Mouse (Mus musculus) limb, embryonic 15.5 days (tissue): ENCODE measurements at regions not wholly inside any gene's neighbourhood (a gene's known extent, or its start where the extent isn't known, plus 50 kb on each side); places are given as distances from the start of the nearest gene placed in this dataset.

Experiments
- ATAC-seq: fragments of 200-750 bp; cut with Nextera tagmentation; 2 replicates; pipeline ENCODE4 v1.8.0; 2017; ENCODE audit warnings: low read depth, moderate TSS enrichment; ENCODE audit not compliant: insufficient number of reproducible peaks, low FRiP score, low TSS enrichment
- H3K27ac ChIP-seq: fragments of 300-500 bp; sonication (generic); 2 replicates; pipeline ENCODE4 v1.5.1; 2015; ENCODE audit warnings: moderate library complexity, mild to moderate bottlenecking, inconsistent platforms
- H3K27me3 ChIP-seq: fragments of 300-500 bp; sonication (generic); 2 replicates; pipeline ENCODE4 v1.6.1; 2015; ENCODE audit warnings: inconsistent platforms
- H3K36me3 ChIP-seq: fragments of 300-500 bp; sonication (generic); 2 replicates; pipeline ENCODE4 v1.6.1; 2015; ENCODE audit warnings: inconsistent platforms
- H3K4me1 ChIP-seq: fragments of 300-500 bp; sonication (generic); 2 replicates; pipeline ENCODE4 v1.6.1; 2015; ENCODE audit warnings: inconsistent platforms
- H3K4me2 ChIP-seq: fragments of 300-500 bp; sonication (generic); 2 replicates; pipeline ENCODE4 v1.6.1; 2015; ENCODE audit warnings: mild to moderate bottlenecking, inconsistent platforms
- H3K4me3 ChIP-seq: fragments of 300-500 bp; sonication (generic); 2 replicates; pipeline ENCODE4 v1.5.1; 2015; ENCODE audit warnings: mild to moderate bottlenecking, inconsistent platforms
- H3K9ac ChIP-seq: fragments of 300-500 bp; sonication (generic); 2 replicates; pipeline ENCODE4 v1.6.1; 2015; ENCODE audit warnings: inconsistent platforms
- H3K9me3 ChIP-seq: fragments of 300-500 bp; sonication (generic); 2 replicates; pipeline ENCODE4 v1.6.1; 2016; ENCODE audit warnings: inconsistent platforms
- WGBS: fragments of 180-500 bp; shearing (Covaris S2); methylation state at CpG from one replicate; pipeline ENCODE4 v1.1.7; 2015; 5-methylcytosine and 5-hydroxymethylcytosine counted together

DNA sequence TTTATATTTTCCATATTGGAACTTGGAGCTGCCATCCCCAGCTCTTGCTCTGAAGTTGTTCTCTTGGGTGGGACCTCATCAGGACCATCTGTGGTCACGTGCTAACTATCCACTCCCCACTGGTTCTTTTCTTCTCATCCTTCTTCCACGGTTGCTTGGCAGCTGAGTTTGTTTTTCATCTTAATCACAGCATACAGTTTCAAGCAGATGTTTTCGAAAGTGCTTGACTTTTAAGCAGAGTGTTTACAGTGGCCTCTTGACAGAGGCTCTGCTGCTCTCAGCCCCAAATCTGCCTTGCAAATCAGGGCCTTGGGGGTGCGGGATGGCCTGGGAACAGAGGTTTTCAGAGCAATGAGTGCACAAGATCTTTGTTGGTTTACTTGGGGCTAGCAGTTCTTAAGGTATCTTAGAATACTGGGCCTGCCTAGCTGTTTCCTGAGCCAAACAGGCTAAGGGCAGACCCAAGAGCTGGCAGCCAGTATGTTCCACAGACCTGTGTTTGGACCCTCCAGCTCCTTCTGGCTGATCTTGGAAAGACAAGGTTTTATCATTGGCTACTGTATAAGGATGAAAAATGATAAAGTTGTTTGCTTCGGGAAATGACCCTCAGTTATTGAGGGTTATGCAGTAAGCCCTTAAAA, 113.0 kb upstream of the Sash1 start:
- Histone ChIP-seq H3K4me3 (no peak overlapping the region), H3K4me1 (peaks cover 9% of the 10 kb centered on the region; the same call in 1 of the 2 replicates), H3K27ac (no peak overlapping the region), H3K9ac (no peak overlapping the region), H3K4me2 (no peak overlapping the region), H3K27me3 (no peaks in the 10 kb centered on the region), H3K36me3 (no peaks in the 10 kb centered on the region), H3K9me3 (no peaks in the 10 kb centered on the region)
- no peak for ATAC-seq
- 35% methylated on average over 5 of the region's 5 CpGs for WGBS

- Histone ChIP-seq H3K27me3 (no peaks in the 10 kb centered on the region), H3K27ac (no peak overlapping the region), H3K4me3 (no peak overlapping the region), H3K9me3 (no peaks in the 10 kb centered on the region), H3K4me2 (no peak overlapping the region), H3K4me1 (peaks cover 9% of the 10 kb centered on the region; the same call in 1 of the 2 replicates), H3K36me3 (no peaks in the 10 kb centered on the region), H3K9ac (no peak overlapping the region)
- WGBS: 53% methylated on average over 2 of the region's 2 CpGs
- ATAC-seq: no peak
These were observed 112.5 kb upstream of the Sash1 start for GRCm38 (mm10) chr10:8998356-8998755.

- H3K4me3 ChIP-seq: no peak overlapping the region
- no peak for ATAC-seq
- WGBS: 49% methylated on average over 3 of the region's 3 CpGs
- H3K9me3 ChIP-seq: no peaks in the 10 kb centered on the region
- no peaks in the 10 kb centered on the region for H3K27me3 ChIP-seq
- no peaks in the 10 kb centered on the region for H3K36me3 ChIP-seq
- no peak overlapping the region for H3K4me2 ChIP-seq
- H3K4me1 ChIP-seq: 0 out of 2 replicates have a peak, but pooled peaks cover 4% of the 10 kb centered on the region
- no peak overlapping the region for H3K9ac ChIP-seq
- H3K27ac ChIP-seq: no peak overlapping the region
These were observed 109.2 kb upstream of the Sash1 start for GRCm38 (mm10) chr10:8995097-8995496.

GRCm38 (mm10) chr10:8986339-8986738, 100.5 kb upstream of the Sash1 start:
- Histone ChIP-seq H3K4me2 (no peak overlapping the region), H3K27ac (no peak overlapping the region), H3K4me3 (no peak overlapping the region), H3K9me3 (no peaks in the 10 kb centered on the region), H3K9ac (no peak overlapping the region), H3K4me1 (no peaks in the 10 kb centered on the region), H3K27me3 (no peaks in the 10 kb centered on the region), H3K36me3 (no peaks in the 10 kb centered on the region)
- ATAC-seq: no peak
- WGBS: 85% methylated on average over 7 of the region's 7 CpGs

- H3K4me2 ChIP-seq: no peak overlapping the region
- no peaks in the 10 kb centered on the region for H3K4me1 ChIP-seq
- 85% methylated on average over 4 of the region's 4 CpGs for WGBS
- H3K9ac ChIP-seq: no peak overlapping the region
- H3K9me3 ChIP-seq: no peaks in the 10 kb centered on the region
- H3K27ac ChIP-seq: no peak overlapping the region
- H3K27me3 ChIP-seq: no peaks in the 10 kb centered on the region
- no peaks in the 10 kb centered on the region for H3K36me3 ChIP-seq
- no peak for ATAC-seq
- no peak overlapping the region for H3K4me3 ChIP-seq
These were observed 97.5 kb upstream of the Sash1 start for GRCm38 (mm10) chr10:8983347-8983746.

GRCm38 (mm10) chr10:8980568-8980967, 94.7 kb upstream of the Sash1 start:
- no peaks in the 10 kb centered on the region for H3K27me3 ChIP-seq
- H3K9ac ChIP-seq: no peak overlapping the region
- no peak overlapping the region for H3K4me2 ChIP-seq
- WGBS: 51% methylated on average over 1 of the region's 1 CpGs
- ATAC-seq: no peak
- no peak overlapping the region for H3K4me3 ChIP-seq
- H3K36me3 ChIP-seq: no peaks in the 10 kb centered on the region
- H3K27ac ChIP-seq: no peak overlapping the region; the same call in 1 of the 2 replicates
- no peaks in the 10 kb centered on the region for H3K4me1 ChIP-seq
- H3K9me3 ChIP-seq: no peaks in the 10 kb centered on the region

DNA sequence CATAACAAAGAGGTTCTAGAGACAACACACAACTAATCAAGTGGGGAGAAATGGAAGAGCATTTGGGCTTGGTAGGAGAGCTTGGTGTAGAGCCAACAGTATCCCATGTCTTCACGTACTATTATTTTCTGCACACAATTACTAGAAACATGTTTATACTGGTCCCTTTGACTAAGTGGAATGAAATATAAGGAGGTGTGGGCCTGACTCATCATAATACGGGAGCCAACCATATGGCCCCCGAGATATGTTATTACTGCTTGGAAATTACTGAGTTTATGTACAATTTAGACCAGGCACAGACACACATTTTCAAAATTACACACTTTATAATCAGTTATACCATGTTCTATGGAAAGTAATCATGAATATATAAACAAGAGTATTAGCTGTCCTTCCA, 92.7 kb upstream of the Sash1 start:
- Histone ChIP-seq H3K27me3 (no peaks in the 10 kb centered on the region), H3K27ac (no peak overlapping the region), H3K4me3 (no peak overlapping the region), H3K9me3 (no peaks in the 10 kb centered on the region), H3K4me2 (no peak overlapping the region), H3K36me3 (no peaks in the 10 kb centered on the region), H3K4me1 (no peaks in the 10 kb centered on the region), H3K9ac (no peak overlapping the region)
- WGBS: 65% methylated on average over 3 of the region's 3 CpGs
- ATAC-seq: no peak

- no peaks in the 10 kb centered on the region for H3K9me3 ChIP-seq
- no peaks in the 10 kb centered on the region for H3K27me3 ChIP-seq
- no peak overlapping the region for H3K9ac ChIP-seq
- H3K27ac ChIP-seq: no peak overlapping the region
- WGBS: 38% methylated on average over 1 of the region's 1 CpGs
- no peak overlapping the region for H3K4me2 ChIP-seq
- peaks cover 17% of the 10 kb centered on the region for H3K4me1 ChIP-seq
- ATAC-seq: no peak; the same call in 1 of the 2 replicates
- no peaks in the 10 kb centered on the region for H3K36me3 ChIP-seq
- no peak overlapping the region for H3K4me3 ChIP-seq
These were observed 88.1 kb upstream of the Sash1 start for GRCm38 (mm10) chr10:8973934-8974333.

DNA sequence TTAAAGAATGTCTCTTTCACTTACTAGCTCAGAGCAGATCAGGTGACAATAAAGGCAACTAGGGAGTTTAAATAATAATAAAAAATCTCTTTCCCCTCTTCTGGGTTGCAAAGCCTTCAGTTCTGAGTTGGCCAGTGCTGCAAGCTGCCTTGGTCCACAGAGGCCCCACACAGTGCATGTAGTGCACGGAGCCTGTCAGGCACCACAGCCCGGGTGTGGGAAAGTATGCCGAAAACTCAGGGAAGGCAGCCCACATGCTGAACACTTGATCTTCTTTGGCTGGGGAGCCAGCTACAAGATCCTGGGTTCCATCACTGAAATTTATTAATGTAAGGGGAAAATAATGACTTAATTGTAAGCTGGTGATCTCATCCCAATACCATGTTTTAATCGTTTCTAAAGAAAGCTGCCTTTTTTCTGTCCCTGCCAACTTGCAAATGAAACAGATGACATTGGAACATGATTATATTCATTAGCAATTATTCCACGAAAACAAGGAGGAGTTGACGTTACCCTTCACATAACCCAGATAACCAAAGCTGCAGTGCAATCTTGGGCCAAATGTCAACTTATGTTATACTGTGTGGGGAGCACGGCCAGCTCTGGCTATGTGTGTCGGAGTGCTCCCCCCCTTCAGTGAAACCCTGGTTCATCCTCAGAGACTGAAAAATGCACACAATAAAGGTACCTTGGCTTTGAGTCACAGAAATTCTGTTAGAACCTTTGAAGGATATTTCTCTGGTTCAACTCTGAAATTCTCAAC, 87.1 kb upstream of the Sash1 start:
- Histone ChIP-seq H3K4me1 (peaks cover 27% of the 10 kb centered on the region), H3K4me3 (no peak overlapping the region), H3K27ac (0 out of 2 replicates have a peak overlapping the region, but pooled peaks have one; percentile 24), H3K27me3 (no peaks in the 10 kb centered on the region), H3K4me2 (no peak overlapping the region), H3K36me3 (no peaks in the 10 kb centered on the region), H3K9me3 (no peaks in the 10 kb centered on the region), H3K9ac (no peak overlapping the region)
- ATAC-seq: peak; percentile 52; the same call in 1 of the 2 replicates
- 44% methylated on average over 8 of the region's 8 CpGs for WGBS

GRCm38 (mm10) chr10:8970807-8971206, 84.9 kb upstream of the Sash1 start:
- Histone ChIP-seq H3K4me3 (no peak overlapping the region), H3K4me2 (no peak overlapping the region), H3K27me3 (no peaks in the 10 kb centered on the region), H3K4me1 (peaks cover 28% of the 10 kb centered on the region), H3K36me3 (no peaks in the 10 kb centered on the region), H3K9me3 (no peaks in the 10 kb centered on the region), H3K9ac (no peak overlapping the region), H3K27ac (no peak overlapping the region)
- no peak for ATAC-seq
- 69% methylated on average over 3 of the region's 3 CpGs for WGBS

- Histone ChIP-seq H3K36me3 (no peaks in the 10 kb centered on the region), H3K4me2 (no peak overlapping the region), H3K27ac (peak overlapping the region; percentile 30), H3K9me3 (no peaks in the 10 kb centered on the region), H3K9ac (no peak overlapping the region), H3K27me3 (no peaks in the 10 kb centered on the region), H3K4me3 (no peak overlapping the region), H3K4me1 (peaks cover 28% of the 10 kb centered on the region)
- ATAC-seq: no peak
These were observed 83.7 kb upstream of the Sash1 start for GRCm38 (mm10) chr10:8969586-8969985.

DNA sequence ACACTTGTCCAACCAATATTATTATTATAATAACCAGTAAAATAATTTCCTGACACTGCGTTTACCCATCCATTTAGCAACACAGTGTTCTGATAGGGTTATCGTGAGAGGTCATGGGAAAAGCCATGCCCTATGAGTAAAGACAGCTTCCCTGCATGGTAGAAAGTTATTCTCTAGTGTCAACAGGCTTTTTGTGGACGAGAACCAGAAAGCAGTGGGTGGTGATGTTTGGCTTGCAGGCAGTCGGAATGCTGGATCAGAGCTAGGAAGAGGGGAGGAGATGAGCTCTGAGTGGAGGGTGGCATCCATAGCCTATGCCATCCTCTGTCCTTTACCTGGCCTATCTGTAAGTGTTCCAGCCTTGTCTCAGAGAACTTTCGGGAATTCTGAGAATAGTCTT, 83.1 kb upstream of the Sash1 start:
- H3K4me1 ChIP-seq: peaks cover 28% of the 10 kb centered on the region
- no peak for ATAC-seq
- no peak overlapping the region for H3K4me2 ChIP-seq
- H3K36me3 ChIP-seq: no peaks in the 10 kb centered on the region
- no peaks in the 10 kb centered on the region for H3K27me3 ChIP-seq
- 83% methylated on average over 5 of the region's 5 CpGs for WGBS
- H3K9ac ChIP-seq: no peak overlapping the region
- no peaks in the 10 kb centered on the region for H3K9me3 ChIP-seq
- no peak overlapping the region for H3K4me3 ChIP-seq
- peak overlapping the region; percentile 30 for H3K27ac ChIP-seq
